Mouse (Mus musculus): ENCODE measurements around the gene Ap1b1.
"Not testable (repeated sequence)": the region's sequence is repeated elsewhere in the genome, so short reads cannot be mapped to it uniquely, and the experiment has no call there.

Ap1b1 gene

GRCm38 (mm10) chr11:5062860-5063505 lies 76.4 kb downstream of the Ap1b1 start:
- DNase-seq, result no peak

- no peak for DNase-seq
Measured at GRCm38 (mm10) chr11:5063561-5064281, 77.1 kb downstream of the Ap1b1 start.

- peak in 1 of 2 experiments; percentile 20 for DNase-seq
Measured at GRCm38 (mm10) chr11:5064282-5065055, 77.8 kb downstream of the Ap1b1 start.

- peak; percentile 92 to 97 for DNase-seq
Measured at GRCm38 (mm10) chr11:5065056-5065821, 78.6 kb downstream of the Ap1b1 start, which contains the start of gene Gas2l1. Gene Gas2l1, minus strand, starts transcription at chr11:5065327.

GRCm38 (mm10) chr11:5067063-5067462 lies 80.4 kb downstream of the Ap1b1 start:
- DNase-seq, result no peak

- no peak for DNase-seq
Measured at GRCm38 (mm10) chr11:5068126-5068971, 81.7 kb downstream of the Ap1b1 start.

- peak in 1 of 2 experiments; percentile 47 for DNase-seq
Measured at GRCm38 (mm10) chr11:5074882-5075281, 88.3 kb downstream of the Ap1b1 start.

GRCm38 (mm10) chr11:5075760-5076159 lies 89.1 kb downstream of the Ap1b1 start:
- no peak for DNase-seq

GRCm38 (mm10) chr11:5076843-5077242 lies 90.2 kb downstream of the Ap1b1 start:
- DNase-seq, result not testable (repeated sequence)

GRCm38 (mm10) chr11:5089147-5089546 lies 102.5 kb downstream of the Ap1b1 start:
- DNase-seq, result no peak

- peak; percentile 21 to 29 for DNase-seq
Measured at GRCm38 (mm10) chr11:5091706-5092105, 105.1 kb downstream of the Ap1b1 start.

Measured in kidney, postnatal 36 days (tissue).